Mouse (Mus musculus) spleen, adult 2 months (tissue): ENCODE measurements around the gene Adamts14. TPM values are rescaled to one million over a fixed set of nuclear protein-coding genes. Genes with fewer than 3 reads are reported as not detected.

Experiments used
- DNase-seq, 2 experiments: peaks; one replicate each; pipeline versions ENCODE4 v3.0.0 to v3.0.0-alpha.2; 2012 to 2021; ENCODE audit warnings: low spot score in 2 of 2, low read depth in 1 of 2
- H3K27ac ChIP-seq: fragments of 200-500 bp; 2 replicates; pipeline ENCODE4 v1.5.1; 2012; ENCODE audit warnings: low read length, inconsistent platforms; ENCODE audit not compliant: insufficient read depth
- H3K27me3 ChIP-seq: fragments of 200-500 bp; 2 replicates; pipeline ENCODE4 v1.6.1; 2012; ENCODE audit warnings: mild to moderate bottlenecking, moderate library complexity, low read length, inconsistent platforms; ENCODE audit not compliant: control insufficient read depth, insufficient read depth
- H3K36me3 ChIP-seq: fragments of 200-500 bp; 2 replicates; pipeline ENCODE4 v1.6.1; 2012; ENCODE audit warnings: mild to moderate bottlenecking, low read length, inconsistent platforms; ENCODE audit not compliant: control insufficient read depth, insufficient read depth
- H3K4me1 ChIP-seq: fragments of 200-500 bp; 2 replicates; pipeline ENCODE4 v1.6.1; 2011; ENCODE audit warnings: inconsistent platforms; ENCODE audit not compliant: control insufficient read depth, insufficient read depth, insufficient read length
- H3K4me3 ChIP-seq: fragments of 200-500 bp; 2 replicates; pipeline ENCODE4 v1.5.1; 2011; ENCODE audit warnings: mild to moderate bottlenecking, inconsistent platforms; ENCODE audit not compliant: insufficient read depth, insufficient read length; ENCODE audit errors: extremely low read depth
- CTCF ChIP-seq: fragments of 200-500 bp; IDR thresholded peaks from 2 replicates; pipeline ENCODE4 v1.5.1; 2011; ENCODE audit warnings: mild to moderate bottlenecking, inconsistent platforms; ENCODE audit not compliant: insufficient read depth, insufficient read length, insufficient replicate concordance; ENCODE audit errors: extremely low read depth
- POLR2A ChIP-seq: fragments of 200-500 bp; IDR thresholded peaks from 2 replicates; pipeline ENCODE4 v1.6.1; 2011; ENCODE audit warnings: low read depth, low read length, inconsistent platforms
- WGBS: fragments of 180-500 bp; shearing (Covaris S2); methylation state at CpG from one replicate; pipeline ENCODE4 v1.1.7; 2018; 5-methylcytosine and 5-hydroxymethylcytosine counted together
- polyA plus RNA-seq: library from polyadenylated mRNA; depleted of rRNA; stranded (reverse); fragments of >200 nt; gene quantifications from 2 replicates; pipeline ENCODE4 v1.2.3, GENCODE M21; 2012

The Adamts14 gene
- polyA plus RNA-seq, 1 experiment = 6.9 TPM

- DNase-seq = no peak
- TF ChIP-seq POLR2A (no peak), CTCF (no peak)
- Histone ChIP-seq H3K27me3 (no peaks in the 10 kb centered on the region), H3K27ac (no peak overlapping the region), H3K36me3 (no peaks in the 10 kb centered on the region), H3K4me1 (peaks cover 7% of the 10 kb centered on the region), H3K4me3 (no peak overlapping the region)
- 86% methylated on average over 8 of the region's 8 CpGs for WGBS
These were observed 21.0 kb upstream of the Adamts14 start for GRCm38 (mm10) chr10:61294242-61294641.

GRCm38 (mm10) chr10:61290479-61290878 is 17.2 kb upstream of the Adamts14 start:
- Histone ChIP-seq H3K27me3 (no peaks in the 10 kb centered on the region), H3K4me3 (no peak overlapping the region), H3K4me1 (peaks cover 3% of the 10 kb centered on the region; the same call in 1 of the 2 replicates), H3K36me3 (no peaks in the 10 kb centered on the region), H3K27ac (no peak overlapping the region)
- 10% methylated on average over 2 of the region's 2 CpGs for WGBS
- no peak for DNase-seq
- TF ChIP-seq POLR2A (no peak), CTCF (no peak)

GRCm38 (mm10) chr10:61290016-61290415 is 16.8 kb upstream of the Adamts14 start:
- DNase-seq = no peak
- TF ChIP-seq CTCF = no peak
- no peak for TF ChIP-seq POLR2A
- WGBS = 43% methylated on average over 2 of the region's 2 CpGs
- H3K27me3 ChIP-seq = no peaks in the 10 kb centered on the region
- peaks cover 3% of the 10 kb centered on the region; the same call in 1 of the 2 replicates for H3K4me1 ChIP-seq
- H3K4me3 ChIP-seq = no peak overlapping the region
- H3K36me3 ChIP-seq = no peaks in the 10 kb centered on the region
- no peak overlapping the region for H3K27ac ChIP-seq

GRCm38 (mm10) chr10:61286246-61286645 is 13.0 kb upstream of the Adamts14 start:
- no peak overlapping the region for H3K4me3 ChIP-seq
- TF ChIP-seq CTCF (no peak), POLR2A (no peak)
- H3K4me1 ChIP-seq = peaks cover 3% of the 10 kb centered on the region; the same call in 1 of the 2 replicates
- DNase-seq = no peak
- no peaks in the 10 kb centered on the region for H3K27me3 ChIP-seq
- H3K27ac ChIP-seq = no peak overlapping the region
- no peaks in the 10 kb centered on the region for H3K36me3 ChIP-seq
- 76% methylated on average over 7 of the region's 7 CpGs for WGBS

DNA sequence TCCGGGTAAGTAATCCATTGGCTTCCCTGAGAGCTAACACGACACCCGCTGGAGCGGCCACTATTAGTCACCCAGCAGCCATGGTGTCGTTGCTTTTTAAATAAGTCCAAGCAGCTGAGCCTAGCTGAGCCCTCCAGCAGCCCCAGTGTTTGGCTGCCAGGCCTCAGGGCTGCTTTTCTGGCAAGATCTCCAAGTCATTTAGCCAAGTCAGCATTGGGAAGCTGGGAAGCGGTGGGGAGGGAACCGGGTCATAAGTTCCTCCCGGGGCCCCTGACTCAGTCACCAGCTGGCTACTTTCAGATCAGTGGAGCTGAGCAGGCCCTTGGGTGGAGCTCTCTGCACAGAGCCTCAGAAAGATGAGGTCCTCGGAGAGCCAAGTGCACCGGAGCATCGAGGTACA is 12.0 kb upstream of the Adamts14 start:
- 81% methylated on average over 11 of the region's 11 CpGs for WGBS
- DNase-seq = no peak

GRCm38 (mm10) chr10:61284309-61284708 is 11.1 kb upstream of the Adamts14 start:
- DNase-seq = no peak
- WGBS = 89% methylated on average over 4 of the region's 4 CpGs
- Histone ChIP-seq H3K27me3 (no peaks in the 10 kb centered on the region), H3K36me3 (no peaks in the 10 kb centered on the region), H3K27ac (no peak overlapping the region), H3K4me1 (no peaks in the 10 kb centered on the region), H3K4me3 (no peak overlapping the region)
- TF ChIP-seq POLR2A = no peak
- no peak for TF ChIP-seq CTCF

More for the DNA sequence above, 12.0 kb upstream of the Adamts14 start:
- Histone ChIP-seq H3K36me3 (no peaks in the 10 kb centered on the region), H3K27me3 (no peaks in the 10 kb centered on the region), H3K4me3 (no peak overlapping the region), H3K4me1 (no peaks in the 10 kb centered on the region), H3K27ac (no peak overlapping the region; the same call in 1 of the 2 replicates)
- TF ChIP-seq CTCF = no peak

DNA sequence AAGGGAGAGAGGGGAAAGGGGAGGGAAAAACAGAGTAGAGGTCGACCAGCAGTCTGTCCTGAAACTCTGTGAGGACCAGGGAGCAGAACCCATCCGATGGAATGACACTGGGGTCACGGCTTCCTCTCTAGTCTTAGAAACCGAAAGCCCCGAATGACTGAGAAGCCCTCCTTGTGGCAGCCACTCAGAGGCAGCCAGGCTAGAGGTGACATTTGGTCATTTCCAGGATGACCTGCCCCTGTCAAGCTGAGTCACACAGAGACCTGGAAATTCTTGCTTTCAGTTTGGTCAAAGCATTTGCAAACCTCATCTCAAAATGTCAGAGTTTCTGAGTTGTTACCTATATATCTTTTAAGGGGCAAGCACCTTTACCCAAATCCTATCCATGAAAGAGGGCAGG is 7.9 kb upstream of the Adamts14 start:
- no peaks in the 10 kb centered on the region for H3K36me3 ChIP-seq
- H3K27me3 ChIP-seq = no peaks in the 10 kb centered on the region
- no peak for DNase-seq
- 75% methylated on average over 5 of the region's 5 CpGs for WGBS
- no peak overlapping the region for H3K27ac ChIP-seq
- no peak overlapping the region for H3K4me3 ChIP-seq
- TF ChIP-seq POLR2A (no peak), CTCF (no peak)
- no peaks in the 10 kb centered on the region for H3K4me1 ChIP-seq
